In the genomic region with DNA sequence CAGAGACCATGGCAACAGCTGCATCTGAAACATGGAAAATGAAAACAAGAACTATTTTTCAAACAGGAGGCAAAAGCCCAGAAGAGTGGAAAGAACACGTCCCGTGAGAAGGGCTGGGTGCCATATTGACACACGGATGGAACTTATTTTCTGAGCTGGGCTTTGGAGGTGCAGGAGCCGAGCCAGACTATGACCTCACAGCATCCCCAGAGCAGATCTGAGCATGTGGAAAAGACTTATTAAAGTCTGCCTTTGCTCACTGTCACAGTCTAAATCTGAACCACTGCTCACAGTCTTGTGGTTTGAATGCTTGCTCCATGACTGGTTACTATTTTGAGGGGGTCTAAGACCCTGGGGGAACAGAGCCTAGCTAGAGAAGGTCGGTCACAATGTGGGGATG, we compare ENCODE assay signal across 13 mouse cellular contexts.
A peak's percentile ranks its signal among the peaks of the same experiment; 100 is the strongest.
DNase-seq lines count a peak whose midpoint lies in the region; ATAC-seq and TF ChIP-seq lines count a peak whose summit lies in the region.
"Had no signal": no experiment of that assay in that cellular context is flagged by ENCODE, and none has a peak within 500 bp of the region (broad histone marks: within the 10 kb centered on the region; RNA-seq: fewer than 3 reads in every experiment).

No protein-coding gene starts in this region.

- peak; percentile 47 for DNase-seq in urinary bladder, postnatal 14 days (ENCODE audit: low spot score)
- DNase-seq in urinary bladder, adult 18-20 months (ENCODE audit: low spot score in 2 of 2): no peak
- peak; percentile 67 to 72 for DNase-seq in gastrocnemius, postnatal 36 days
- DNase-seq in heart, postnatal 25 days (ENCODE audit: low spot score): peak; percentile 59
- peak; percentile 27 for DNase-seq in stomach, postnatal 0 days (ENCODE audit: low spot score)
- no peak for DNase-seq in testis, postnatal 10 days (ENCODE audit: low spot score)
- no peak for DNase-seq in layer of hippocampus, postnatal 25 days (ENCODE audit: extremely low spot score in 1 of 2, low spot score in 1 of 2)
- no peak for DNase-seq in liver, postnatal 0 days
- DNase-seq: cerebellum, postnatal 10 days; kidney, adult 11 months; thymus, postnatal 36 days had no signal

- no peaks in the 10 kb centered on the region for H3K27me3 ChIP-seq in stomach, postnatal 0 days (ENCODE audit: control insufficient read depth, insufficient read depth, low read length)
- no peaks in the 10 kb centered on the region for H3K27me3 ChIP-seq in liver, postnatal 0 days (ENCODE audit: insufficient read depth, low read length)

- no peak overlapping the region for H3K4me3 ChIP-seq in stomach, postnatal 0 days (ENCODE audit: low read depth, low read length)
- H3K4me3 ChIP-seq in liver, postnatal 0 days (ENCODE audit: low read depth, low read length): no peak overlapping the region
- H3K4me3 ChIP-seq: lung, embryonic 15.5 days; midbrain, embryonic 10.5 days had no signal

- H3K4me1 ChIP-seq in stomach, postnatal 0 days (replicated peaks; ENCODE audit: control insufficient read depth, insufficient read depth): no peaks in the 10 kb centered on the region; the same call in 1 of the 2 replicates
- no peaks in the 10 kb centered on the region for H3K4me1 ChIP-seq in liver, postnatal 0 days (ENCODE audit: insufficient read depth)

- TF ChIP-seq EP300 in stomach, postnatal 0 days (optimal IDR thresholded peaks at IDR 0.05): no peak
- TF ChIP-seq EP300 in liver, postnatal 0 days (IDR thresholded peaks at IDR 0.05; ENCODE audit: low read depth): no peak

- ATAC-seq in stomach, postnatal 0 days (ENCODE audit: low FRiP score, low TSS enrichment): peak; percentile 64; the same call in 1 of the 2 replicates
- no peak for ATAC-seq in liver, postnatal 0 days

- no peaks in the 10 kb centered on the region for H3K36me3 ChIP-seq in stomach, postnatal 0 days (ENCODE audit: control insufficient read depth, insufficient read depth, low read length)
- no peaks in the 10 kb centered on the region for H3K36me3 ChIP-seq in liver, postnatal 0 days (replicated peaks; ENCODE audit: insufficient read depth, low read length)
- H3K36me3 ChIP-seq: lung, embryonic 15.5 days; midbrain, embryonic 10.5 days had no signal

- no peak overlapping the region for H3K4me2 ChIP-seq in stomach, postnatal 0 days (replicated peaks; ENCODE audit: low read depth)
- H3K4me2 ChIP-seq in liver, postnatal 0 days (ENCODE audit: low read depth, low read length): no peak overlapping the region
- H3K4me2 ChIP-seq: lung, embryonic 15.5 days had no signal

- H3K27ac ChIP-seq in stomach, postnatal 0 days (replicated peaks): no peak overlapping the region
- H3K27ac ChIP-seq in liver, postnatal 0 days (ENCODE audit: low read depth): no peak overlapping the region
- H3K27ac ChIP-seq: lung, embryonic 15.5 days; midbrain, embryonic 10.5 days had no signal

- 53% methylated on average over 5 of the region's 5 CpGs for WGBS in stomach, postnatal 0 days
- WGBS in liver, postnatal 0 days (ENCODE audit: insufficient replicate concordance): 67% methylated on average over 5 of the region's 5 CpGs

- intact Hi-C loops in gastrocnemius, postnatal 36 days (cut with DNase I): no loop called here
- intact Hi-C loops in heart, postnatal 25 days (cut with DNase I): loop anchor here (5.0 kb wide), 1 partner anchor 178 kb away; the partner anchor contains the start of gene Sulf2

- TF ChIP-seq CTCF in stomach, postnatal 0 days (IDR thresholded peaks at IDR 0.05; ENCODE audit: low read depth): no peak
- no peak for TF ChIP-seq CTCF in liver, postnatal 0 days (IDR thresholded peaks at IDR 0.05; ENCODE audit: low read depth)

- H3K9ac ChIP-seq in stomach, postnatal 0 days (ENCODE audit: low read length): no peak overlapping the region
- H3K9ac ChIP-seq in liver, postnatal 0 days (replicated peaks): no peak overlapping the region
- H3K9ac ChIP-seq: lung, embryonic 15.5 days had no signal

- no peaks in the 10 kb centered on the region for H3K9me3 ChIP-seq in stomach, postnatal 0 days (ENCODE audit: control insufficient read depth, low read length)
- H3K9me3 ChIP-seq in liver, postnatal 0 days (ENCODE audit: low read length): no peaks in the 10 kb centered on the region
- H3K9me3 ChIP-seq: lung, embryonic 15.5 days; midbrain, embryonic 10.5 days had no signal

Comparison
In these comparisons a context has a peak if more than half of its experiments do, and no peak if none do; other contexts are left out.
1. DNase-seq: peak in urinary bladder, postnatal 14 days (single experiment), gastrocnemius, postnatal 36 days (2 of 2), heart, postnatal 25 days (single experiment) and stomach, postnatal 0 days (single experiment); none in urinary bladder, adult 18-20 months (0 of 2), testis, postnatal 10 days (single experiment), layer of hippocampus, postnatal 25 days (0 of 2) and liver, postnatal 0 days (single experiment).